Mouse (Mus musculus) E14TG2a.4 (cell line): ENCODE measurements around the gene Slc35b1.
"Not testable (repeated sequence)": the region's sequence is repeated elsewhere in the genome, so short reads cannot be mapped to it uniquely, and the experiment has no call there.

Experiments
- H3K27me3 ChIP-seq: 2 replicates; pipeline ENCODE4 v1.6.1; 2014; ENCODE audit warnings: low read length, control low read depth; ENCODE audit not compliant: insufficient read depth
- H3K36me3 ChIP-seq: 2 replicates; pipeline ENCODE4 v1.6.1; 2014; ENCODE audit warnings: low read length, control low read depth; ENCODE audit not compliant: insufficient read depth
- H3K4me1 ChIP-seq: replicated peaks from 2 replicates; pipeline ENCODE4 v1.6.1; 2014; ENCODE audit warnings: low read depth, low read length, control low read depth
- H3K4me3 ChIP-seq: replicated peaks from 2 replicates; pipeline ENCODE4 v1.5.1; 2014; ENCODE audit warnings: mild to moderate bottlenecking, low read length
- H3K9me3 ChIP-seq: 2 replicates; pipeline ENCODE4 v1.6.1; 2014; ENCODE audit warnings: low read length, control low read depth
- CTCF ChIP-seq: conservative IDR thresholded peaks from 2 replicates; pipeline ENCODE4 v1.5.1; 2014; ENCODE audit warnings: low read length
- NANOG ChIP-seq: IDR thresholded peaks from 2 replicates; pipeline ENCODE4 v1.6.1; 2014; ENCODE audit warnings: borderline replicate concordance, low read length, mixed read lengths
- POU5F1 ChIP-seq: IDR thresholded peaks from 2 replicates; pipeline ENCODE4 v1.6.1; 2014; ENCODE audit warnings: low read length, borderline replicate concordance

The Slc35b1 gene

DNA sequence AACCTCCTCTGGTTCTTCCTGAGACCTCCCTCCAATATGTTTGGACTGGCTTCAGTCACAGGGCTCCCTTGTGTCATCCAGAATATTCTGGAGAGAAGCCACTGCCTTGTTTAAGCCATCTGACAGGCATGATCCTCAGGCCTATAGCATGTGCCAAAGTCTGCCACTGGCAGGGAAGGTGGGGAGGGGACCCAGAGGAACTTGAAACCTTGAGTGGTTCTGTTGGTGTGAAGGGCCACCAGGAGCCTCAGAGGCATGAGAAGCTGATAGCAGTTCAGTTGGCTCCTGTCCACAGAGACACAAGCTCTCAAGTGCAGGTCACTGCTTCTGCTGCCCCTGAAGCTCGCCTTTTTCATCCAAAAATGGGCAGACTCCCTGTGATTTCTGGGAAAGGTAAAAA lies 12.1 kb downstream of the Slc35b1 start:
- H3K27me3 ChIP-seq: peaks cover 25% of the 10 kb centered on the region
- TF ChIP-seq CTCF (no peak), NANOG (no peak), POU5F1 (no peak)

GRCm38 (mm10) chr11:95397843-95398835 lies 13.6 kb downstream of the Slc35b1 start:
- H3K27me3 ChIP-seq: peaks cover 30% of the 10 kb centered on the region

More for the DNA sequence above, 12.1 kb downstream of the Slc35b1 start:
- H3K9me3 ChIP-seq: no peaks in the 10 kb centered on the region
- H3K4me3 ChIP-seq: no peak overlapping the region
- peaks cover 16% of the 10 kb centered on the region for H3K36me3 ChIP-seq
- H3K4me1 ChIP-seq: peaks cover 35% of the 10 kb centered on the region

GRCm38 (mm10) chr11:95399520-95400020 lies 15.1 kb downstream of the Slc35b1 start:
- no peaks in the 10 kb centered on the region for H3K36me3 ChIP-seq

More at GRCm38 (mm10) chr11:95397843-95398835, 13.6 kb downstream of the Slc35b1 start:
- Histone ChIP-seq H3K4me1 (peaks cover 34% of the 10 kb centered on the region), H3K9me3 (no peaks in the 10 kb centered on the region), H3K36me3 (peaks cover under 1% of the 10 kb centered on the region; the same call in 1 of the 2 replicates), H3K4me3 (no peak overlapping the region)
- TF ChIP-seq CTCF: peak; percentile 100
- TF ChIP-seq NANOG: no peak

GRCm38 (mm10) chr11:95401568-95401967 lies 17.1 kb downstream of the Slc35b1 start:
- Histone ChIP-seq H3K9me3 (no peaks in the 10 kb centered on the region), H3K27me3 (peaks cover 35% of the 10 kb centered on the region), H3K4me3 (no peak overlapping the region), H3K36me3 (no peaks in the 10 kb centered on the region), H3K4me1 (peaks cover 36% of the 10 kb centered on the region)
- TF ChIP-seq NANOG: no peak
- TF ChIP-seq CTCF: no peak
- TF ChIP-seq POU5F1: no peak

More at GRCm38 (mm10) chr11:95399520-95400020, 15.1 kb downstream of the Slc35b1 start:
- Histone ChIP-seq H3K4me1 (peaks cover 42% of the 10 kb centered on the region), H3K9me3 (no peaks in the 10 kb centered on the region), H3K4me3 (no peak overlapping the region), H3K27me3 (peaks cover 35% of the 10 kb centered on the region)
- TF ChIP-seq NANOG (no peak), CTCF (no peak), POU5F1 (no peak)

GRCm38 (mm10) chr11:95402196-95402595 lies 17.7 kb downstream of the Slc35b1 start:
- H3K36me3 ChIP-seq: no peaks in the 10 kb centered on the region
- no peak overlapping the region for H3K4me3 ChIP-seq
- H3K9me3 ChIP-seq: no peaks in the 10 kb centered on the region
- TF ChIP-seq CTCF: no peak
- TF ChIP-seq POU5F1: no peak
- TF ChIP-seq NANOG: no peak
- peaks cover 35% of the 10 kb centered on the region for H3K4me1 ChIP-seq
- peaks cover 35% of the 10 kb centered on the region for H3K27me3 ChIP-seq

DNA sequence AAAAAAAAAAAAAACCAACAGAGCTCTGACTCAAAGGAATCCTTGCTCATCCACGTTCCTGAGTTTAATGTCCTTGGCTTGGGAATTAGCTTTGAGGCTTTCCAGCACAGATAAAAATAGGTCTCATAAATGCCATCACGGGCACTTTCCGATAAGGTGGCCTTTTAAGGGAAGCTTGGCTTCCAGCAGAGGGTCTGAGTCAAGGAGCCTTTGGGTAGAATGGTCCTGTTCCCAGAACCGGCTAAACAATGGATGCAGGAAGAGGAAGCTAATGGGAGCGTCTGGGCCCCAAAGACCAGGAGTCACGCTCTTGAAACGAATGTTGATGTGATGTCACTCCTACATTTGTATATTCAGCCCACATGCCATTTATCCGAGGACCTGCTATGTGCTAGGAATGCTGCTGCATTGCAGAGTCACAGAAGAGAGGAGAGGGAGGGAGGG lies 18.2 kb downstream of the Slc35b1 start:
- peaks cover 35% of the 10 kb centered on the region for H3K27me3 ChIP-seq
- H3K4me1 ChIP-seq: peaks cover 40% of the 10 kb centered on the region
- no peak overlapping the region for H3K4me3 ChIP-seq
- TF ChIP-seq POU5F1 (no peak), NANOG (no peak), CTCF (no peak)
- no peaks in the 10 kb centered on the region for H3K9me3 ChIP-seq
- no peaks in the 10 kb centered on the region for H3K36me3 ChIP-seq

DNA sequence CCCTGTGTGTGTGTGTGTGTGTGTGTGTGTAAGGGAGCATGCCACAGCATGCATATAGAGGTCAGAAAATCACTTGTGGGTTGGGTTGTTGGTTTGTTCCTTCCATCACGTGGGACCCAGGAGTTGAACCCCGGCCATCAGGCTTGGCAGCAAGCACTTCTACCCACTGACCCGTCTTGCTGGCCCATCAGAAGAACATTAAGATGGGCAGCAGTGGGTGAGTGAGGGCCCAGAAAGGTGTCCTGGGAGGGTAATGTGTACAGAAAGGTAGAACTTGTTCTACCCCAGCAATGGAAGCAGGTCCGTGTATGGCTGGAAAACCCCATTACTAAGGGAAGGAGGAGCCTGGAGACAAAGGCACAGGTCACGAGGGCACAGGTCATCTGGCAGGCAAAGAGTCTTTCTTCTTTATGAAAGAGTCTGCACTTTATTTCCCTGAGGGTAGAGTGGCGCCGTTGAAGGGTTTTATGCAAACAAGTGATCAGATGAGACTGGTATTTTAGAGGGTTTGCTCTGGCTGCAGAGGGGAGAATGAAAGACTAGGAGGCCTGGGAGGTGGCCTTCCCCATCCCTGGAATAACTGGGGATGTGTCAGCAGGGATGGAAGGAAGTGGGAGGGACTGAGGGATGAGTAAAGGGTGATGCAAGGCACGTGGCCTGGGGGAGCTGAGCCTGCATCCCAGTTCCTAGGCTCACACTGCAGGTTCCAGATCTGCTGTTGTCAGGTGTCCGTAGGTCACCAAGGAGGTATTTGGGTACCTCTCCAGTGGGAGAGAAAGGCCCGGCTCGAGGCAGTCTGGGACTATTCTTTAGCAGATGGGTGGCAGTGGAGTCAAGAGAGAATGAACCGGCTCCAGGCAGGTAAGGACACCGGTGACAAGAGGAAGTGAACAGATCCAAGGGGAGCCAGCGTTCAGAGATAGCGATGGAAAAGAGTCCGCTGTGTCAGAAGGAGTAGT lies 19.2 kb downstream of the Slc35b1 start:
- peaks cover 41% of the 10 kb centered on the region for H3K4me1 ChIP-seq
- no peaks in the 10 kb centered on the region for H3K36me3 ChIP-seq
- no peak for TF ChIP-seq CTCF
- no peak for TF ChIP-seq NANOG
- peak overlapping the region; percentile 32 for H3K4me3 ChIP-seq
- H3K9me3 ChIP-seq: no peaks in the 10 kb centered on the region
- peaks cover 32% of the 10 kb centered on the region for H3K27me3 ChIP-seq

DNA sequence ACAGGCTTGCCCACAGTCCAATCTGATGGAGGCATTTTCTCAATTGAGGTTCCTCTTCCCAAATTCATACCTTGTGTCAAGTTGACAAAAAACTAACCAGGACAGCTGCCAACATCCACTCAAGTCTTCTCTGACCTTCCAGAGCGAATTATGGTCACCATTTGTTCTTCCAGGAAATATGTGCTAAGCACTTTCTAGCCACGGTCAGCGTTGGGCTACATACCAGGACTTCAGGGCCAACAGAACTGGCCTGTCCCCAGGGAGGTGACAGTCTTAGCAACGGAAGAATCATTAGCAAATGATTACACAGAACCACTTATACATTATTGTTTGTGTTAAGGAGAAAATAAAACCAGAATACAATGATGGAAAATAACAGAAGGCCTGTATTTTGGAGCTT lies 21.3 kb downstream of the Slc35b1 start:
- TF ChIP-seq CTCF (no peak), POU5F1 (no peak), NANOG (no peak)
- no peak overlapping the region for H3K4me3 ChIP-seq
- H3K27me3 ChIP-seq: peaks cover 15% of the 10 kb centered on the region
- peaks cover 35% of the 10 kb centered on the region for H3K4me1 ChIP-seq
- no peaks in the 10 kb centered on the region for H3K36me3 ChIP-seq
- H3K9me3 ChIP-seq: no peaks in the 10 kb centered on the region

DNA sequence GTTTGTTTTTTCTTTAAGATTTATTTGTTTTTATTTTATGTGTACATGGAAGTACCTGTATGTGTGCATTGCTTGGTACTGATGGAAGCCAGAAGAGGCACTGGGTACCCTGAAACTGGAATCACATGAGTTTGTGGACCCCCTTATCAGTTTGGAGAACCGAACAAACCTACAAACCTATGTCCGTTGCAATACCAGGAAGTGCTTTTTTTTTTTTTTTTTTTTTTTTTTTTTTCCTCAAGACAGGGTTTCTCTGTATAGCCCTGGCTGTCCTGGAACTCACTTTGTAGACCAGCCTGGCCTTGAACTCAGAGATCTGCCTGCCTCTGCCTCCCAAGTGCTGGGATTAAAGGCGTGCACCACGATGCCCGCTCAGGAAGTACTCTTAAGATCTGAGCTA lies 21.9 kb downstream of the Slc35b1 start:
- not testable (repeated sequence) for H3K9me3 ChIP-seq, H3K4me3 ChIP-seq, H3K36me3 ChIP-seq
- Histone ChIP-seq H3K4me1 (peaks cover 35% of the 10 kb centered on the region), H3K27me3 (peaks cover 14% of the 10 kb centered on the region)
